Mouse (Mus musculus): ENCODE results near the gene Gm765.

- TF ChIP-seq CTCF (IDR thresholded peaks at IDR 0.05; ENCODE audit: borderline replicate concordance, control insufficient read depth, extremely low read depth, insufficient read depth, low read length, poor library complexity) (no peak), POLR2A (IDR thresholded peaks at IDR 0.05; ENCODE audit: control insufficient read depth, extremely low read depth, insufficient read depth, low read length, poor library complexity) (no peak)
Measured at GRCm38 (mm10) chr6:98240561-98241272, 101.8 kb downstream of the Gm765 start.
